Mouse (Mus musculus) left cerebral cortex, adult 18-20 months (tissue): ENCODE data around the gene Slc5a8. TPM values are rescaled to one million over a fixed set of nuclear protein-coding genes. Genes with fewer than 3 reads are reported as not detected.

ENCODE experiments used
- DNase-seq, 2 experiments: peaks; one replicate each; pipeline ENCODE4 v3.0.0; 2021 to 2022; ENCODE audit warnings: low spot score in 2 of 2, mixed read lengths in 1 of 2
- long read RNA-seq, 2 experiments: library from polyadenylated mRNA; stranded (forward); transcript quantifications; one replicate each; pipeline ENCODE4 v2.0.0; 2021
- total RNA-seq, 2 experiments: library from RNA; stranded (reverse); gene quantifications; 2 replicates each; pipeline ENCODE4 v1.2.3; 2021

Gene Slc5a8
- total RNA-seq: not detected
- long read RNA-seq, experiment 1: 0 reads
- long read RNA-seq, experiment 2, partial matches to known transcripts: 1 of 1 reads
- long read RNA-seq, experiment 2, other reads (novel, unspliced or antisense): 0 of 1 reads

GRCm38 (mm10) chr10:88885632-88886090 is at the start of gene Slc5a8:
Gene Slc5a8, plus strand, starts transcription at chr10:88885992.
- no peak for DNase-seq

- no peak for DNase-seq
These were observed 36.8 kb upstream of the Slc5a8 start for GRCm38 (mm10) chr10:88848876-88849476.

- no peak for DNase-seq
These were observed 35.8 kb upstream of the Slc5a8 start for GRCm38 (mm10) chr10:88849976-88850375.

- DNase-seq: no peak
These were observed 32.5 kb upstream of the Slc5a8 start for GRCm38 (mm10) chr10:88853326-88853725.

GRCm38 (mm10) chr10:88860911-88861310 is 24.9 kb upstream of the Slc5a8 start:
- no peak for DNase-seq

GRCm38 (mm10) chr10:88861416-88861815 is 24.4 kb upstream of the Slc5a8 start:
- no peak for DNase-seq

GRCm38 (mm10) chr10:88862293-88862692 is 23.5 kb upstream of the Slc5a8 start:
- no peak for DNase-seq

GRCm38 (mm10) chr10:88866017-88866416 is 19.8 kb upstream of the Slc5a8 start:
- DNase-seq: no peak

- DNase-seq: no peak
These were observed 10.9 kb upstream of the Slc5a8 start for GRCm38 (mm10) chr10:88874870-88875269.

GRCm38 (mm10) chr10:88877421-88877820 is 8.4 kb upstream of the Slc5a8 start:
- peak; percentile 7 to 15 for DNase-seq

- no peak for DNase-seq
These were observed 2.1 kb upstream of the Slc5a8 start for GRCm38 (mm10) chr10:88883721-88884120.

- no peak for DNase-seq
These were observed 956 bp upstream of the Slc5a8 start for GRCm38 (mm10) chr10:88884836-88885235.

GRCm38 (mm10) chr10:88886114-88886513 is 322 bp downstream of the Slc5a8 start:
- no peak for DNase-seq

GRCm38 (mm10) chr10:88888376-88888775 is 2.6 kb downstream of the Slc5a8 start:
- DNase-seq: no peak

- no peak for DNase-seq
These were observed 5.6 kb downstream of the Slc5a8 start for GRCm38 (mm10) chr10:88891410-88891809.

- no peak for DNase-seq
These were observed 6.8 kb downstream of the Slc5a8 start for GRCm38 (mm10) chr10:88892560-88893087.

GRCm38 (mm10) chr10:88897032-88897431 is 11.2 kb downstream of the Slc5a8 start:
- DNase-seq: no peak

GRCm38 (mm10) chr10:88949649-88950296 is 64.0 kb downstream of the Slc5a8 start:
- DNase-seq: no peak

GRCm38 (mm10) chr10:88950297-88950653 is 64.5 kb downstream of the Slc5a8 start:
- DNase-seq: no peak

GRCm38 (mm10) chr10:88960791-88961190 is 75.0 kb downstream of the Slc5a8 start:
- DNase-seq: peak in 1 of 2 experiments; percentile 13

- no peak for DNase-seq
These were observed 82.8 kb downstream of the Slc5a8 start for GRCm38 (mm10) chr10:88968586-88968985.

- no peak for DNase-seq
These were observed 85.3 kb downstream of the Slc5a8 start for GRCm38 (mm10) chr10:88970951-88971725.
